Mouse (Mus musculus) embryonic fibroblast, embryonic 13.5 days (primary cell): ENCODE measurements around the gene Hs6st2. TPM values are rescaled to one million over a fixed set of nuclear protein-coding genes. Genes with fewer than 3 reads are reported as not detected.
A peak's percentile ranks its signal among the peaks of the same experiment; 100 is the strongest.

Experiments used
- H3K27ac ChIP-seq: 2 replicates; pipeline ENCODE4 v1.5.1; 2012; ENCODE audit warnings: low read length, control low read depth, inconsistent platforms; ENCODE audit not compliant: insufficient read depth
- H3K4me1 ChIP-seq: 2 replicates; pipeline ENCODE4 v1.6.1; 2011; ENCODE audit warnings: low read length; ENCODE audit not compliant: control insufficient read depth, insufficient read depth
- H3K4me3 ChIP-seq: 2 replicates; pipeline ENCODE4 v1.5.1; 2011; ENCODE audit warnings: mild to moderate bottlenecking, control low read depth, low read length; ENCODE audit not compliant: insufficient read depth
- CTCF ChIP-seq: IDR thresholded peaks from 2 replicates; pipeline ENCODE4 v1.5.1; 2011; ENCODE audit warnings: mild to moderate bottlenecking, control low read depth, low read length, moderate library complexity, borderline replicate concordance; ENCODE audit not compliant: insufficient read depth
- POLR2A ChIP-seq: IDR thresholded peaks from 2 replicates; pipeline ENCODE4 v1.6.1; 2011; ENCODE audit warnings: low read depth, mild to moderate bottlenecking, control low read depth, low read length, moderate library complexity
- polyA plus RNA-seq: library from polyadenylated mRNA; stranded (reverse); fragments of >200 nt; gene quantifications from 2 replicates; pipeline ENCODE4 v1.2.4, GENCODE M21; 2011; ENCODE audit warnings: low read depth; ENCODE audit not compliant: missing spikeins, insufficient read length

Hs6st2 gene
- polyA plus RNA-seq, result 86.7 and 96.6 TPM in 2 replicates

GRCm38 (mm10) chrX:51681756-51682155 is at the start of gene Hs6st2:
Hs6st2 (minus strand) TSS chrX:51681856.
- Histone ChIP-seq H3K4me1 (peaks cover 3% of the 10 kb centered on the region; the same call in 1 of the 2 replicates), H3K4me3 (peak within 1 kb of the TSS; percentile 69)

GRCm38 (mm10) chrX:51714086-51714745 is 32.6 kb upstream of the Hs6st2 start:
- peaks cover 3% of the 10 kb centered on the region; the same call in 1 of the 2 replicates for H3K4me1 ChIP-seq
- TF ChIP-seq CTCF, result no peak
- TF ChIP-seq POLR2A, result no peak
- H3K4me3 ChIP-seq, result no peak overlapping the region
- peak overlapping the region; percentile 85 for H3K27ac ChIP-seq

More at GRCm38 (mm10) chrX:51681756-51682155, at the start of gene Hs6st2:
- TF ChIP-seq CTCF (no peak), POLR2A (no peak)
- H3K27ac ChIP-seq, result 0 out of 2 replicates have a peak within 1 kb of the TSS, but pooled peaks have one; percentile 25

GRCm38 (mm10) chrX:51712996-51713395 is 31.3 kb upstream of the Hs6st2 start:
- Histone ChIP-seq H3K4me1 (peaks cover 3% of the 10 kb centered on the region; the same call in 1 of the 2 replicates), H3K4me3 (no peak overlapping the region), H3K27ac (peak overlapping the region; percentile 85; the same call in 1 of the 2 replicates)
- TF ChIP-seq CTCF (no peak), POLR2A (no peak)

- H3K27ac ChIP-seq, result peak overlapping the region; percentile 78
- H3K4me1 ChIP-seq, result peaks cover 2% of the 10 kb centered on the region; the same call in 1 of the 2 replicates
- no peak for TF ChIP-seq POLR2A
- TF ChIP-seq CTCF, result no peak
- H3K4me3 ChIP-seq, result no peak overlapping the region
These were observed 21.2 kb upstream of the Hs6st2 start for GRCm38 (mm10) chrX:51702823-51703222.

- Histone ChIP-seq H3K27ac (no peak overlapping the region), H3K4me1 (peaks cover 2% of the 10 kb centered on the region; the same call in 1 of the 2 replicates), H3K4me3 (no peak overlapping the region)
- no peak for TF ChIP-seq POLR2A
- TF ChIP-seq CTCF, result no peak
These were observed 17.4 kb upstream of the Hs6st2 start for GRCm38 (mm10) chrX:51699079-51699478.

GRCm38 (mm10) chrX:51686048-51686949 is 4.6 kb upstream of the Hs6st2 start:
- no peak overlapping the region for H3K4me3 ChIP-seq
- H3K4me1 ChIP-seq, result peaks cover 3% of the 10 kb centered on the region; the same call in 1 of the 2 replicates
- H3K27ac ChIP-seq, result no peak overlapping the region
- TF ChIP-seq CTCF (no peak), POLR2A (no peak)

GRCm38 (mm10) chrX:51684336-51685056 is 2.8 kb upstream of the Hs6st2 start:
- Histone ChIP-seq H3K4me3 (no peak overlapping the region), H3K27ac (no peak overlapping the region), H3K4me1 (peaks cover 3% of the 10 kb centered on the region; the same call in 1 of the 2 replicates)
- TF ChIP-seq CTCF (no peak), POLR2A (no peak)

GRCm38 (mm10) chrX:51681170-51681667 is 437 bp downstream of the Hs6st2 start:
- 0 out of 2 replicates have a peak overlapping the region, but pooled peaks have one; percentile 25 for H3K27ac ChIP-seq
- H3K4me3 ChIP-seq, result peak overlapping the region; percentile 69
- TF ChIP-seq POLR2A, result no peak; the same call in 1 of the 2 replicates
- no peak for TF ChIP-seq CTCF

GRCm38 (mm10) chrX:51680428-51681169 is 1.1 kb downstream of the Hs6st2 start:
- Histone ChIP-seq H3K4me1 (peaks cover 3% of the 10 kb centered on the region; the same call in 1 of the 2 replicates), H3K27ac (0 out of 2 replicates have a peak overlapping the region, but pooled peaks have one; percentile 25), H3K4me3 (peak overlapping the region; percentile 69)
- no peak for TF ChIP-seq CTCF
- peak; percentile 20; the same call in 1 of the 2 replicates for TF ChIP-seq POLR2A

More at GRCm38 (mm10) chrX:51681170-51681667, 437 bp downstream of the Hs6st2 start:
- H3K4me1 ChIP-seq, result peaks cover 3% of the 10 kb centered on the region; the same call in 1 of the 2 replicates
